Mouse (Mus musculus) gastrocnemius, postnatal 36 days (tissue): ENCODE results near the gene Gnptg. TPM values are rescaled to one million over a fixed set of nuclear protein-coding genes. Genes with fewer than 3 reads are reported as not detected.

ENCODE experiments used
- DNase-seq, 2 experiments: peaks; one replicate each; pipeline ENCODE4 v3.0.0; 2022
- intact Hi-C: fragments of 180-260 bp; cut with DNase I; formaldehyde crosslinking; loops from one replicate; pipeline ENCODE4 v1.15.1; 2025
- microRNA-seq, 2 experiments: library from miRNA; unstranded; fragments of <30 nt; microRNA quantifications; one replicate each; pipeline ENCODE4 v1.2.0; 2021
- total RNA-seq, 2 experiments: library from RNA; stranded (reverse); gene quantifications; 2 replicates each; pipeline ENCODE4 v1.2.3; 2021

The Gnptg gene
- total RNA-seq, 2 experiments from 2014 or later: 13.8 to 14.1 TPM

GRCm38 (mm10) chr17:25210680-25211466 is 29.1 kb downstream of the Gnptg start:
- intact Hi-C loops: no loop called here
- DNase-seq: peak in 1 of 2 experiments; percentile 35

DNA sequence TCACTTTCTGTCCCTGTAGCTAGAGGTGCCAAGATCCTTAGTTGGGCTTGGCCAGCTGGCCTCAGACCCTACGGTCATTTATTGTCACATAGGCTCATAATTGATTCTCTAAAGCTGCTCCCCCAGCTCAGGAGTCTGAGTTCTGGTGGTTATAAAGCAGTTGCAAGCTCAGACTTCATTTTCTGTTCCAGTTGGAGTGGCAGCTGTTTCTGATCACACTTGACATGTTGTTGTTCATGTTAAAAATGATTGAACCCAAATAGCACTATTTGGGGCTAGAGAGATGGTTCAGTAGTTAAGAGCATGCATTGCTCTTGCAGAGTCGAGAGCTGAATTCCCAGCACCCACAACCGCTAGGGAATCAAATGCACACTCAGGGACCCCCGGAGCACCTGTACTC is 29.9 kb downstream of the Gnptg start:
- no peak for DNase-seq
- intact Hi-C loops: no loop called here

GRCm38 (mm10) chr17:25202401-25202800 is 37.5 kb downstream of the Gnptg start:
- DNase-seq: no peak
- intact Hi-C loops: no loop called here

DNA sequence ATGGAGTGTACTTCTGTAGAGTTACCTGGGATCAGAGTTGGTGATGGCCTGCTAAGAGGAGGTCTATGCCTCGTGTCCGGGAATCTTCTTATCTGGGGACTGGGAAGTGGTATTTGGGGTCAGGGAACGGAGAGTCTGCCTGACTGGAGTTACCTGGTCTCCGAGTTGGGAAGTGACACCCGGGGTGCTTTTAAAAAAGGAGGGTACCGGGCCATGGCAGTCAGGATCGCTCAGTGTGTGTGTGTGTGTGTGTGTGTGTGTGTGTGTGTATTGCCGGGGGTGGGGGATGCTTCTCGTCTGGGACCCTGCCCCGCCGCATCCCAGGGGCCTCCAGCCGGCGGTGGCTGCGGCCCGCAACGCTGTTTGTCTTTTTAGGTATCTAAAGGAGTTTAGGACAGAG is 50.8 kb downstream of the Gnptg start:
- intact Hi-C loops: loop anchor here (5.0 kb wide), 1 partner anchor 83 kb away; the partner anchor contains the start of gene Ube2i
- DNase-seq: no peak

DNA sequence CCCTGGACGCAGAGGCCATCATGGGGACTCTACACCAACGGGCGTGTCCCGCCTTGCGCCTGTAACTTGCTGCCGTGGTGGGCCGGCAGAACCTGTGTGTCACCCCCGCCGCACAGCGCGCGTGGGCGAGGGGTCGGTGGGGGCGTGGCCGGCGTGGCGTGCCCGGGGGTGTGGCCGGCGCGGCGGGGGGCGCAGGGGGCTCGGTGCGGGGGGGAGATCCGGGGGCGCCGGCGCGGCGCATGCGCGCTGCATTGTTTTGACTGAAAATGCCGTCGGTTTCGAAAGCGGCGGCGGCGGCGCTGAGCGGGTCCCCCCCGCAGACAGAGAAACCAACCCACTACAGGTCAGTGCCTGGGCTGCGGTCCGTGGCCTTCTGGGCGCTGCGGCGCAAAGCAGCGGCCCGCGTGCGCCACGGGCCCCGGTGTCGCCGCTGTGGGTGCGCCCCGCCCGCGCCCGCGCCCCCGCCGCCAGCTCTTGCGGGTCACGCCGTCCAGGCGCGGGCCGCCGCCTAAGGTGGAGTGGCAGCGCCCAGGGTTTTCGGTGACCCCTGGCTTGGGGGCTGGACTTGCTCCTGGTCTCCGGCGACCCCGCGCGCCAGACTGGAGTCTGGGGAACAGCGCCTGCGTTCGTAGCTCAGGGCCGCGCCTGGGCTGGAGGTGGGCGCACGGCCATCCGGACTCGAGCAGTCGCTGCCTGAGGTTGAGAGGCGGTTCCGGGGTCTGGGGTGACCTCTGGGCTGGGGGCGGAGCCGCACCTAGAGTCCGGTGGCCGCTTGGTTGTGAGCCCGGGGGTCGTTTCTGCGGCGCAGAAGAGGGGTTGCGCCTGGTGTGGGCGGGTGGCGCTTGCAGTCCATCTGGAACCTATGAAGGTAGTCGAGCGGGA is 51.5 kb downstream of the Gnptg start, which contains the start of gene Unkl:
Unkl (plus strand) TSS at position 248 of the 882 bp plus-strand sequence.
- DNase-seq: peak; percentile 66 to 72
- intact Hi-C loops: loop anchor here (5.0 kb wide), 1 partner anchor 84 kb away; the partner anchor contains the start of gene Ube2i

DNA sequence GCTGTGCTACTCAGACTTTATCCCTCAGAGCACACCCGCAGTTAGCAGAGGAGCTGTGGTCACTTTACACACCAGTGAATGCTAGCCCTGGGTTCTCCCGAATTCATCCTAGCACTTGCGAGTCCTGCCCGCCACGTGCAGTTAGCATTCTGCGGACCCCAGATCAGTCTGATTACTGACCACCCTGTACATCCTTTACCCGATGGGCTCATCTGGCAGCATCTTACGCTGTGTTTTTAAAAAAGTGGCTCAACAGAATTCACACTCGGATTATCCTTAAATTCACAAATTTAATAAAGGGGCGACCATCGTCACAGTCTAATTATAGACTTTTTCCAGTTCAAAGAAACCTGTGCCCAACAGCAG is 52.2 kb downstream of the Gnptg start:
- intact Hi-C loops: loop anchor here (5.0 kb wide), 1 partner anchor 85 kb away; the partner anchor contains the start of gene Ube2i
- no peak for DNase-seq

DNA sequence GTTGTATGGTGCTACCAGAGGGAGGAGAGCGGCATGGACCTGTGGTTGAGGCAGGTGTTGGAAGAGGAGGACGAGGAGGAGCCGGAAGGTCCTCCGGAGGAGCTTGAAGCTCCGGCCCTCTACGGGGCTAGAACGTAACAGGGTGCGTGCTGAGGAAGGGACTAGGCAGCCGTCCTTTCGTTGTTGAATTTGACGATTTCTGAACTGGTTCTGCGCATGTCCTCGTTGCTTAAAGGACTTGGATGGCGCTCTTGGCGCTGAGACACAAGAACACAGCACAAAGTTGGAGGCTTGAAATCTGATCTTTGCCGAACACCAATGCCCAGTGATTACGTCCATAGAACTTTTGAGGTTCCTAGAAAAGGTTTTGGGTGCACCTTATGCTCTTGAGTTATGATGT is 55.0 kb downstream of the Gnptg start:
- intact Hi-C loops: loop anchor here (5.0 kb wide), 2 partner anchors 68 to 87 kb away; partner anchors contain the start of genes Telo2 and Ube2i

GRCm38 (mm10) chr17:25184129-25184691 is 55.7 kb downstream of the Gnptg start, which contains the start of gene BC003965:
TSS of gene BC003965 (plus strand) at chr17:25184554.
- intact Hi-C loops: loop anchor here (5.0 kb wide), 1 partner anchor 67 kb away; the partner anchor contains the start of gene Telo2
- DNase-seq: peak; percentile 94 to 96

More for the DNA sequence above, 55.0 kb downstream of the Gnptg start:
- DNase-seq: no peak

Small RNA genes lying within 50 kb of the gene (microRNA-seq; reads per million reads assigned to microRNA genes)
- 0 reads per million in 2 experiments for gene Mir3547

Other genes starting within 250 kb of the Gnptg start
- 1 to 10 TPM; 5.9 to 7.1 TPM for gene Cramp1l, start 224.3 kb downstream of the Gnptg start, total RNA-seq
- 1 to 10 TPM; 1.7 to 2.0 TPM for gene Ift140, start 224.0 kb downstream of the Gnptg start, total RNA-seq
- 10 to 100 TPM; 10.3 to 10.7 TPM for gene Tmem204, start 156.5 kb downstream of the Gnptg start, total RNA-seq
- gene Telo2, start 124.2 kb downstream of the Gnptg start, total RNA-seq: 1 to 10 TPM; 4.2 to 6.1 TPM
- 1 to 10 TPM; 3.7 to 4.3 TPM for gene Ptx4, start 119.4 kb downstream of the Gnptg start, total RNA-seq
- gene Clcn7, start 106.7 kb downstream of the Gnptg start, total RNA-seq: 10 to 100 TPM; 13.7 to 14.9 TPM
- gene Ccdc154, start 77.7 kb downstream of the Gnptg start, total RNA-seq: not detected
- not detected for gene Gm38655, start 64.7 kb downstream of the Gnptg start, total RNA-seq
- 10 to 100 TPM; 12.3 to 13.8 TPM for gene BC003965, start 55.6 kb downstream of the Gnptg start, total RNA-seq
- gene Unkl, start 51.7 kb downstream of the Gnptg start, total RNA-seq: 1 to 10 TPM; 4.9 to 5.6 TPM
- 10 to 100 TPM; 15.8 to 18.4 TPM for gene Tsr3, start within 50 bp of the Gnptg start, total RNA-seq
- not detected for gene Baiap3, start 16.2 kb upstream of the Gnptg start, total RNA-seq
- gene Ube2i, start 34.5 kb upstream of the Gnptg start, total RNA-seq: 10 to 100 TPM; 55.0 to 60.6 TPM
- gene Prss34, start 58.3 kb upstream of the Gnptg start, total RNA-seq: under 1 TPM; 0.20 to 0.36 TPM
- gene Prss28, start 68.5 kb upstream of the Gnptg start, total RNA-seq: not detected
- not detected for gene Prss29, start 78.5 kb upstream of the Gnptg start, total RNA-seq
- gene Tpsab1, start 105.4 kb upstream of the Gnptg start, total RNA-seq: 1 to 10 TPM; 1.1 to 1.3 TPM
- 1 to 10 TPM; 2.7 to 3.5 TPM for gene Tpsb2, start 126.2 kb upstream of the Gnptg start, total RNA-seq
- gene Tpsg1, start 129.1 kb upstream of the Gnptg start, total RNA-seq: under 1 TPM in 1 of 2 experiments, not detected in 1; 0.26 TPM
- gene Cacna1h, start 193.7 kb upstream of the Gnptg start, total RNA-seq: 1 to 10 TPM in 1 of 2 experiments, under 1 TPM in 1; 0.94 to 1.2 TPM
- gene Tekt4, start 214.5 kb upstream of the Gnptg start, total RNA-seq: not detected